ENCODE assay signal across 7 mouse cellular contexts in genomic region chr12:86906395-86906794, GRCm38 (mm10). TPM values are rescaled to one million over a fixed set of nuclear protein-coding genes. Genes with fewer than 3 reads are reported as not detected.
DNase-seq lines count a peak whose midpoint lies in the region; ATAC-seq and TF ChIP-seq lines count a peak whose summit lies in the region.

No protein-coding gene starts in this region.

- H3K9me3 ChIP-seq in intestine, embryonic 14.5 days (ENCODE audit: control insufficient read depth, low read length), result no peaks in the 10 kb centered on the region
- H3K9me3 ChIP-seq in limb, embryonic 10.5 days (replicated peaks), result no peaks in the 10 kb centered on the region
- H3K9me3 ChIP-seq in midbrain, embryonic 13.5 days, result no peaks in the 10 kb centered on the region

- H3K4me3 ChIP-seq in gastrocnemius, adult 2 months, result no peak overlapping the region
- H3K4me3 ChIP-seq in intestine, embryonic 14.5 days (ENCODE audit: low read depth, low read length), result no peak overlapping the region
- H3K4me3 ChIP-seq in limb, embryonic 10.5 days, result no peak overlapping the region
- H3K4me3 ChIP-seq in midbrain, embryonic 13.5 days (replicated peaks), result no peak overlapping the region
- H3K4me3 ChIP-seq in spleen, adult 2 months (ENCODE audit: extremely low read depth, insufficient read depth, insufficient read length), result no peak overlapping the region

- DNase-seq in adipocyte (ENCODE audit: low spot score), result peak; percentile 86
- peak; percentile 90 for DNase-seq in cerebellum, postnatal 14 days
- peak; percentile 87 for DNase-seq in gastrocnemius, adult 2 months
- peak; percentile 91 for DNase-seq in intestine, embryonic 14.5 days (ENCODE audit: low spot score)
- DNase-seq in limb, embryonic 10.5 days (ENCODE audit: low spot score), result peak; percentile 86
- peak; percentile 71 to 88 for DNase-seq in spleen, adult 2 months (ENCODE audit: low read depth in 1 of 2, low spot score in 2 of 2)

- H3K4me2 ChIP-seq in intestine, embryonic 14.5 days (ENCODE audit: low read length), result no peak overlapping the region
- no peak overlapping the region for H3K4me2 ChIP-seq in midbrain, embryonic 13.5 days (replicated peaks)

- 3% methylated on average over 15 of the region's 15 CpGs for WGBS in intestine, embryonic 14.5 days
- WGBS in limb, embryonic 10.5 days, result 6% methylated on average over 15 of the region's 15 CpGs
- WGBS in midbrain, embryonic 13.5 days, result 3% methylated on average over 15 of the region's 15 CpGs
- WGBS in spleen, adult 2 months, result 1% methylated on average over 15 of the region's 15 CpGs

- intact Hi-C loops in gastrocnemius, adult 2 months (cut with DNase I), result loop anchor here (1.0 kb wide), 2 partner anchors 111 to 134 kb away; no protein-coding TSS in a partner anchor

- H3K36me3 ChIP-seq in intestine, embryonic 14.5 days (ENCODE audit: control insufficient read depth, insufficient read depth, low read length), result no peaks in the 10 kb centered on the region
- H3K36me3 ChIP-seq in limb, embryonic 10.5 days, result no peaks in the 10 kb centered on the region
- H3K36me3 ChIP-seq in midbrain, embryonic 13.5 days, result no peaks in the 10 kb centered on the region
- no peaks in the 10 kb centered on the region for H3K36me3 ChIP-seq in spleen, adult 2 months (ENCODE audit: control insufficient read depth, insufficient read depth, low read length)

- peak overlapping the region; percentile 66 for H3K27ac ChIP-seq in gastrocnemius, adult 2 months
- H3K27ac ChIP-seq in intestine, embryonic 14.5 days (ENCODE audit: low read depth), result no peak overlapping the region
- H3K27ac ChIP-seq in limb, embryonic 10.5 days, result peak overlapping the region; percentile 63; the same call in 1 of the 2 replicates
- no peak overlapping the region for H3K27ac ChIP-seq in midbrain, embryonic 13.5 days
- no peak overlapping the region for H3K27ac ChIP-seq in spleen, adult 2 months (ENCODE audit: insufficient read depth, low read length)

- no peak for TF ChIP-seq POLR2A in spleen, adult 2 months (IDR thresholded peaks at IDR 0.05; ENCODE audit: low read depth, low read length)

- peak; percentile 93 for TF ChIP-seq CTCF in gastrocnemius, adult 2 months (IDR thresholded peaks at IDR 0.05)
- peak; percentile 94 for TF ChIP-seq CTCF in spleen, adult 2 months (IDR thresholded peaks at IDR 0.05; ENCODE audit: extremely low read depth, insufficient read depth, insufficient read length, insufficient replicate concordance)

- no peak overlapping the region for H3K9ac ChIP-seq in intestine, embryonic 14.5 days (ENCODE audit: low read length)
- no peak overlapping the region for H3K9ac ChIP-seq in midbrain, embryonic 13.5 days (replicated peaks)

- ATAC-seq in intestine, embryonic 14.5 days (replicated peaks; ENCODE audit: low FRiP score, low TSS enrichment, low read depth), result peak; percentile 63
- peak; percentile 44; the same call in 1 of the 2 replicates for ATAC-seq in midbrain, embryonic 13.5 days

- H3K27me3 ChIP-seq in intestine, embryonic 14.5 days (replicated peaks; ENCODE audit: control insufficient read depth, insufficient read depth, low read length), result no peaks in the 10 kb centered on the region
- peaks cover 31% of the 10 kb centered on the region for H3K27me3 ChIP-seq in limb, embryonic 10.5 days (ENCODE audit: low read depth, poor library complexity, severe bottlenecking)
- H3K27me3 ChIP-seq in midbrain, embryonic 13.5 days, result 0 out of 2 replicates have a peak, but pooled peaks cover 9% of the 10 kb centered on the region
- no peaks in the 10 kb centered on the region for H3K27me3 ChIP-seq in spleen, adult 2 months (ENCODE audit: control insufficient read depth, insufficient read depth, low read length)

- peaks cover 7% of the 10 kb centered on the region; the same call in 1 of the 2 replicates for H3K4me1 ChIP-seq in intestine, embryonic 14.5 days (replicated peaks; ENCODE audit: control insufficient read depth, insufficient read depth, low read length)
- H3K4me1 ChIP-seq in limb, embryonic 10.5 days, result peaks cover 55% of the 10 kb centered on the region
- H3K4me1 ChIP-seq in midbrain, embryonic 13.5 days (replicated peaks), result peaks cover 40% of the 10 kb centered on the region
- H3K4me1 ChIP-seq in spleen, adult 2 months (ENCODE audit: control insufficient read depth, insufficient read depth, insufficient read length), result no peaks in the 10 kb centered on the region; the same call in 1 of the 2 replicates

RNA-seq across cellular contexts. Expression of gene Irf2bpl, which starts 21.8 kb away (rescaled TPM):
- 10 to 100 TPM; 21.5 to 28.2 TPM for total RNA-seq in gastrocnemius, adult 2 months (2021)
- polyA plus RNA-seq in intestine, embryonic 14.5 days (2014; fragmentation: Nextera tagmentation; extraction: Ambion mirVana), result 16.3 and 18.4 TPM in 2 replicates
- 11.9 and 22.6 TPM in 2 replicates for polyA plus RNA-seq in limb, embryonic 10.5 days (2016; fragmentation: Nextera tagmentation; extraction: Ambion mirVana)
- 65.3 and 75.5 TPM in 2 replicates for polyA plus RNA-seq in midbrain, embryonic 13.5 days (2015; fragmentation: Nextera tagmentation; extraction: Ambion mirVana)
- 33.2 and 50.3 TPM in 2 replicates for polyA plus RNA-seq in spleen, adult 2 months (2012; rRNA removed)

RNA-seq across cellular contexts. Expression of gene Cipc, which starts 40.4 kb away (rescaled TPM):
- total RNA-seq in gastrocnemius, adult 2 months (2021), result 10 to 100 TPM; 32.2 to 33.8 TPM
- 16.3 and 16.9 TPM in 2 replicates for polyA plus RNA-seq in intestine, embryonic 14.5 days (2014; fragmentation: Nextera tagmentation; extraction: Ambion mirVana)
- polyA plus RNA-seq in limb, embryonic 10.5 days (2016; fragmentation: Nextera tagmentation; extraction: Ambion mirVana), result 31.8 and 37.7 TPM in 2 replicates
- 49.8 and 51.2 TPM in 2 replicates for polyA plus RNA-seq in midbrain, embryonic 13.5 days (2015; fragmentation: Nextera tagmentation; extraction: Ambion mirVana)
- polyA plus RNA-seq in spleen, adult 2 months (2012; rRNA removed), result 24.2 and 31.1 TPM in 2 replicates

Comparison
In these comparisons a context has a peak if more than half of its experiments do, and no peak if none do; other contexts are left out.
1. H3K27ac ChIP-seq: peak in gastrocnemius, adult 2 months (single experiment) and limb, embryonic 10.5 days (single experiment); none in intestine, embryonic 14.5 days (single experiment), midbrain, embryonic 13.5 days (single experiment) and spleen, adult 2 months (single experiment).
2. Peak in every context shown above with its lines, with median percentiles within 50 percentile points of each other: DNase-seq.